Mouse (Mus musculus) c-Kit-negative CD71-positive TER-119-positive erythroid progenitor cells, embryonic 14.5 days (primary cell): ENCODE measurements around the gene Trim63.

Source experiments
- DNase-seq: peaks from one replicate; pipeline ENCODE4 v3.0.0-alpha.2; 2013; ENCODE audit warnings: low read depth, low spot score

Gene Trim63

DNA sequence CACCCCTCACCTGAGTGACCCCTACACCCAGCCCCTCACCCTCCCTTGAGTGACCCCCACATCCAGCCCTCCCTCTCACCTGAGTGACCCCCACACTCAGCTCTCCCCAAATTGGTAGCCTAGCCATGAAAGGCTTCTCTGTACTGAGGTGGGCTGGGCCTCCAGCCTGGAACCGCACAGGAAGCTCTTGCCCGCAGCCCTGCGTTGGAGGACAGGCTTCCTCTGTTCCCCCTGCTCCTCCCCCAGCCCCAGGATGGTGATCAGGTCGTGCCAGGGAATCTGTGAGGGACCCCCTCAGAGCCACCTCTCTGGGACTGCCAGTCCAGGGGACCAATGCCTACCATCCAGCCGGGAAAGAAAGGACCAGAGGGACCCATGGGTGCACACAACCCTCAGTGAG, 50.4 kb downstream of the Trim63 start:
- no peak for DNase-seq

DNA sequence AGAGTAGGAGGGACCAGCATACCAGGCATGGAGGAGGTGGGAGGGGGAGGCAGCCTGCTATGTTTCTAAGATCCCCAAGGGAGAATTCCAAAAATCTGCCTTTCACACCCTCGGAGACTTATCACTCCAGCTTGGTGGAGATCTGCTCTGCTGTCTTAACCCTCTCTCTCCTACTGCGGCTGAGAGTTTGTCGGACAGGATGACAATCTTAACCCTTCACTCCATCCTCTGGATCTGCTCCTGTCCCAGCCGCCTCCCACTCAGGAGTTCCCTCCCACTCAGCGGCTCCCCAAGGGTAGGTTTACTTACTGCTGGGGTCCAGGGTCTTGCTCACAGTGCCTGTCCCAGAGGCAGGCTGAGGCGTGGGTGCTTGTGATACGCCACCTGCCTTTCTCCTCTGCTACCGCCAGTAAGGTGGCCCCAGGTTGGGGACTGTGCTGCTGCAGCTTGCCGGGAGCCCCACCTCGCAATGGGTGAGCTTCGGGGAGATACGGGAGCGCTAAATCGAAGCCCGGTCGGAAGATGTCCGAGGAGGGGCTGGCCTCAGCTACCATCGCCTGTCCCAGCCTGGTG, 55.8 kb downstream of the Trim63 start:
- no peak for DNase-seq

DNA sequence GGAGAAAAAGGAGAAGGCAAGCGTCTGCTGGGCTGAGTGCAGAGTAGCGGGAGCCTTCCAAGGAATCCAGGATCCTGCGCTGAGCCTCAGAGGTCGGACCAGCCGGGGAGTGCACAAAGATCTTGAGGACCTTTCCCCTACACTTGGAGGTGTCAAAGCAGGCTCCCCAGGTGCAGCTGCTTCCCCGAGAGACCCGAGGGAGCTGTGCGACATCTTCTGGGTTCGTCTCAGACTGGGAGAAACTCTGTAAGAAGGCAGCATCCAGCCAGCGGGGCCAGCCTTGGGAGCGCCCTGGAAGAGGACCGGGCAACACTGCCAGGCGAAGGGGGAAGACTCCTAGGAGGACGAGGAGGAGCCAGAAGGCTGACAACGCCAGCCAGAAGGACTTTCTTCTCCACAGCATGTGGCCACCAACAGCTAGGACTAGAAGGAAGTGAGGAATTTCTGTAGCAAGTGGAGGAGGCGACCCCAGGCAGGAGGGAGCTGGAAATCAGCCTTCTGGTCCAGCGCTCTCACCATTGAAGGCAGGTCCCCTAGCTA, 56.5 kb downstream of the Trim63 start:
- DNase-seq = no peak

DNA sequence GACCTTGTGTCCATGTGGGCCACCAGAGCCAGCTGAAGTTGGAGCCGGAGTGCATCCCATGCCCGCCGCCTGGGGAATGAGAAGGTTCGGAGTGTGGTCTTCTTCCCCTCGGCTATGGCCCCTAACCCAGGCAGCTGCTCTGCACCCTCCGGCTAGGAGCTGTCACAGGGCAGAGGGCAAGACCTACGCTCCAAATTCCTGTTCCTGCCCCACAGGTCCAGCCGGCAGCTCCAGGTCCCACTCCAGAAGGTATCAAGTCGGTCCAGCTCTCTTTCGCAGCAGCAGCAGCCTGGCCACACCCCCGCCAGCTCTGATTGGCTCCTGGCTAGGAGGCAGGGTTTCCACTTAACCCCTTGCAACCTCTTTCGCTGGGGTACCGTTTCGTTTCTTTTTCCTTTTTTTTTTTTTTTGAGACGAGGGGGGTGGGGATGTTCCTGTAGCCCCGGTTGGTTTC, 57.4 kb downstream of the Trim63 start:
- no peak for DNase-seq

DNA sequence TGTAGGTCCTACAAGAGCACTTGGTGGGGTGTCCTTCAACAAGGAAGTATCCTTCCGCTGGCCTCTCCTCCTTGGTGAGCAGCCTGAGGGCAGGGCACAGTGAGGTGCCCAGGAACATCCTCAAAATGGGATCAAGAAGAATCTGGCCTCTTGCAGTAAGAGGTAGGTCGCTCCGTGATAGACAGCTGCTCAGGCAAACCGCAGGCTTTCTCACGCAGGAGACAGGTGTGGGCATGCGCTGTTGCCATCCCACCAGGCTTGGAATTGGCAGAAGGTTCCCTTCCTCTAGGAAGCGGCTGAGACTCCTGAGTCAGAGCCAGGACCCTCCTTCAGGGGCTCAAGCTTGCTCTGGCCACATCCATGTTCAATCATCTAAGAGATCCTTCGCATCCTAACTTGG, 58.4 kb downstream of the Trim63 start:
- DNase-seq = no peak

DNA sequence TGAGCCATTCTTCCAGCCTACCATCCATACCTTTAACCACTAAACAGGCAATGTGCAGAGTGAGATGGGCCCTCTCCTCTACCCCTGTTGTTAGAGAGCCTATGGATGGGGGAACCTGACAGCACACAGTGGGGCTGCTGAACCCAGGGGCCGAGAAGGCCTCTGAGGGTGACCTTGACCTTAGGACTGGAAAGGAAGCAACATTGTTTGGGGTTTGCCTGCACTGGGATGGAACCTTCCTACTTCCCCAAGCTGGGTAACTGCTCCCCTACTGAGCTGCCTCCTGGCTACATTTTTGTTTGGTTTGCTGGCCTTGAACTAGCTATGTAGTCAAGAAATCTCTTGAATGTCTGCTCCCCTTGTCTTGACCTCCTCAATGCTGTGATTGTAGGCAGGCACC, 59.4 kb downstream of the Trim63 start:
- DNase-seq = no peak

DNA sequence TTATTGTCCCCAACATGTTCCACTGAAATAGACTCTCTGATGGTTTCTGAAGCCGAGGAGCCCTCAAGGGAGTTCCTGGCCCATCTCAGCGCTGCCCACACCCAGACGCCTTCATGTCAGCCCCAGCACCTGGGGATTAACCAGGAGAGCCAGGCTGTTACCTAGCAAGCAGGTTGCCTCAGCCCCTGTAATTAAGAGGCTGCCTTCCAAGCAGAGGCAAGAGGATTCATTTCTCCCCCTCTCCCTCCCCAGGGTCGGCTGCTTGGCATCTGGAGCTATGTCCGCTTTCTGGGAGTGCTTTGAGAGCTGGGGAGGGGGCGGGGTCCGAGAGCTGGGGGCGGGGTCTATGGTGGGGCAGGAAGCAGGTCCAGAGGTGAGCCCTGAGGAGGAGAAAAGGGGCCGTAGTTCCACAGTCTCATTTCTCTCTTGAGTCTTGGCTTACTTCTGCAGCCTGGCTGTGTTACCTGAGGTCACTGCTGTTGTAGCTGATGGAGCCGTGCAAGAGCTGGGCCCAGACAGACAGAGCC, 63.2 kb downstream of the Trim63 start:
- no peak for DNase-seq
